Mouse (Mus musculus) adrenal gland, adult (tissue): ENCODE results near the gene Ern2.

Experiments used
- DNase-seq, 2 experiments: peaks; one replicate each; pipeline ENCODE4 v3.0.0; 2022 to 2023; ENCODE audit warnings: low spot score in 1 of 2; ENCODE audit not compliant: inconsistent age in 2 of 2

The Ern2 gene

DNA sequence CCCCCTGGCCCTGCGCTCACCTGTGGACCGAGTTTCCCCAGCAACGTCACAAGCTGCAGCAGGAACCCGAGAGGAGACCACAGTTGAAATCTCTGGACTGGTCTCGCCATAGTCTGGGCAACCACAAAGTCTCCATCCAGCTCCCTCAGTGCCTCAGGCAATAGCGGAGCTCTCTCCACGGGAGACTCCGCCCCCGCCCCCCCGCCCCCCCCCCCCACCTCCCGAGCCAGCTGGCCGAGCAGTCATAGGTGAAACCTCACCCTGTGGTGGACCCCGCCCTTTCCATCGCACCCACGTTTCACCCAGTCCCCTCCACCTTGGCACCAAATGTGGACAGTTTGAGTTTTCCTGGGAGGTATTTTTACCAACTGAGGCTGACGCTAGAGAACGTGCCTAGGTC, at the start of gene Ern2:
Gene Ern2, minus strand, starts transcription at position 165 of the 400 bp plus-strand sequence.
- DNase-seq, result no peak

- DNase-seq, result no peak
Observed at GRCm38 (mm10) chr7:122230866-122231265, 44.9 kb upstream of the Ern2 start.

GRCm38 (mm10) chr7:122229916-122230315, 43.9 kb upstream of the Ern2 start:
- DNase-seq, result no peak

DNA sequence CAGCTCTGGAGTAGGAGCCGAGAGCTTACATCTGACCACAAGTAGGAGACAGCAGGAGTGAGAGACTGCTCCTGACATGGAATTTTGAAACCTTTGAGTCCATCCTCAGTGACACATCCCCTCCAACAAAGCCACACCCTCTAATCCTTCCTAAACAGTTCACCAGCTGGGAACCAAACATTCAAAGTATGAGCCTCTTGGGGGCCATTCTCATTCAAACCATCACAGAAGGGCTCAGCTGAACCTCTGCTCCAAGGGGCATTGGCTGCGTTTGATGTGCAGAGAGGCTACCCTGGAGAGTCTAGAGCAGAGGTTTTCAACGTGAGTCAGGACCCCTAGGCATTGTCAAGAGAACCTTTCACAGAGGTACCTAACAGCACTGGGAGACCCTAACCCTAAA, 43.3 kb upstream of the Ern2 start:
- no peak for DNase-seq

- no peak for DNase-seq
Observed at GRCm38 (mm10) chr7:122226744-122227143, 40.7 kb upstream of the Ern2 start.

DNA sequence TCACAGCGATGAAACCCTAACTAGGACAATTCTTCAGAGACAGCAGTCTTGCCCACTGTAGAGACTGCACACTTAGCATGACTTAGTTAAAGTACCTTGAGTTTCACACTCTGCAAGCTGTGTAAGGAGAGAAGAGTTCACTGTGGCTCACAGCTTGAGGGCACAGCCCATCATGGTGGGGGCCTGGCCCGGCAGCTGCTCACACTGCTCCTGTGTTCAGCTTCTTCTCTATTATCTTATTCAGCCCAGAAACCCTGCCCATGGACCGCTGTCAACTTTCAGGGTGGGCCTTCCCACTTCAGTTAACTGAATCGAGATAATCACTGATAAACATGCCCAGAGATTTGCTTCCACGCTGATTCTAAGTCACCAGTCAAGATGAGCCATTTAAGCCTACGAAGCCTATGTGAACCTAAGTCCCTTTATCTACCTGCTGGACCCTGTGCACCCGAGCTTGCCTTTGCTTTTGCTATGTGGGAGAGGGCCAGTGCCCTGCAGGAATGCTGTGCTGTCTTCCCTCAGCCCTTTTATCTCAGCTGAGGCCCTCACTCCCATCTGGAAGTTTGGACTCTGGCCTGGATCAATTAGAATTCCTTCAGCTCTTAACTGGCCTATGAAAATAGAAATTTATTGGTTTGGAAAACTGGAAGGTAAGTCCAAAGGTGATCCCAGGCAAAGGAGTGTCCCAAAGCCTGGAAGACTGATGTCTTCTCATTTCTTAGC, 40.2 kb upstream of the Ern2 start:
- DNase-seq, result no peak

GRCm38 (mm10) chr7:122219315-122219801, 33.4 kb upstream of the Ern2 start, which contains the start of gene Chp2:
TSS of gene Chp2 (plus strand) at chr7:122219496.
- DNase-seq, result peak; percentile 41 to 70

- DNase-seq, result no peak
Observed at GRCm38 (mm10) chr7:122208276-122209021, 22.4 kb upstream of the Ern2 start.

DNA sequence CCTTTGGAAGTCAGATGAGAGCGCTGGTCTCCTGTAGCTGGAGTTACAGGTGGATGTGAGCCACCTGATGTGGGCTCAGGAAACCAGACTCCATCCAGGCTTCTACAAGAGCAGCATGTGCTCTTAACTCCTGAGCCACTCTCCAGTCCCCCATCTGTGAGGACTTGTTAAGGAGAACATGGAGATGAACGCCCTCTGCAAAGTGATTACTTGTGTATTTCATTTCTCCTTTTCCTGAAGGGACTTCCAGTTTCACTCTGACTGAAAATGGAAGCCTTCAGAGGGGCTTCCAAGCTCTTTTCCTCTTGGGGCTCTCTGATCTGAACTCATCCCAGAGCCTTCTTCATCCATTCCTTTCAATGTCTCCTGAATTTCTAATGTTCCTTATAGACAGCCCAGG, 20.1 kb upstream of the Ern2 start:
- DNase-seq, result no peak

DNA sequence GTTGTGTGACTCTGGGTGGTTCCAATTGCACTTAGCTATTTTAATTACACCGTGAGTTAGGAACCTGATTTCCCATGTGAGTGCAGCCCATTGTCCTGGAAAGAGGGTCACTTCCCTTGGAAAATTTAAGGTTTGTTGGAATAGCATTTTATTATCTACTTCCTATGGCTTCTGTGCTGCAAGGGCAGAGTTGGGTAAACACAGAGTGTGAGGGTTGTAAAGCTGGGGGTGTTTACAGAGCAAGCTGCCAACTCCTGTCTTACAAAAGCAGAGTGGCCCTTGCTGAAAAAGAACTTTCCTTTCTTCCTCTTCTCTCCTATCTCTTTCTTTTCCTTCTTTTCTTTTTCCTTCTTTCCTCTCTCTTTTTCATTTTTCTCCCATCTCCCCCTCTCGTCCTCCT, 17.9 kb upstream of the Ern2 start:
- no peak for DNase-seq

- DNase-seq, result peak in 1 of 2 experiments; percentile 74
Observed at GRCm38 (mm10) chr7:122199296-122199695, 13.3 kb upstream of the Ern2 start.

DNA sequence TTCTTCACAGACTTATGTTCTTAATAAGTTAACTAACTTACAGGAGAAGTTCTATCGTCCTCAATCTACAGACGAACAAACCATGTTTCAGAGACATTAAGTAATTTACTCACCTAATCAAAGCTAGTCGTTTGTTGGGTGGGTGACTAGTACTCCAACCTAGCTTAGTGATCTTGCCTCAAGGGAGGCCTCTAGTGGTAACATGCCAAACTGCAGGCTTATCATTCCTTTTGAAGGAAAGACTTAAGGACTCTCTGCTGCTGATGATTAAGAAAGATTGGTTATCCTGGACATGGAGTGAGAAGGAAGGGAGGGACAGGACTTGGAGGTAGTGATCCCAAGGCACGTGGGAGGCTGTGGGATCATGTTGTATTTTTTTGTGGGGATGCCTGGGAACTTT, 11.3 kb upstream of the Ern2 start:
- DNase-seq, result peak; percentile 18 to 77

GRCm38 (mm10) chr7:122196771-122197170, 10.8 kb upstream of the Ern2 start:
- no peak for DNase-seq

GRCm38 (mm10) chr7:122193919-122194318, 7.9 kb upstream of the Ern2 start:
- no peak for DNase-seq

DNA sequence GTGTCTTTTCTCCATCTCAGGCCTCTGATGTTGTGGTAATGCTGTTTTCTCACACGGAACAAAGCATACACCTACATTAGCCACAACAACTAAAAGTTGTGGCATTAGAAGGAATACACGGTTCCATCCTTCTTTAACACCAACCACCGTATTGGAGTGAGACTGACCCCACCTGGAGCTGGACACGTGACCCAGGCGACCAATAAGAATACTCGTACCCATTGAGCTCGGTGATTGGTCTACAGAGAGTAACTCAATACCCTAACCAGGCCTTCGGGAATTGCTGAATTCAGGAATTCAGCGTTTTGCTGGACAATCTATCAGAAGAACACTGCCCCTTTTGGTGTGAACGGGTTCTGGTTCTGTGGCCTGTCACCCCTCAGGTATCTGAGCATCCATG, 5.1 kb upstream of the Ern2 start:
- DNase-seq, result no peak

- peak; percentile 14 to 67 for DNase-seq
Observed at GRCm38 (mm10) chr7:122189484-122189883, 3.5 kb upstream of the Ern2 start.

DNA sequence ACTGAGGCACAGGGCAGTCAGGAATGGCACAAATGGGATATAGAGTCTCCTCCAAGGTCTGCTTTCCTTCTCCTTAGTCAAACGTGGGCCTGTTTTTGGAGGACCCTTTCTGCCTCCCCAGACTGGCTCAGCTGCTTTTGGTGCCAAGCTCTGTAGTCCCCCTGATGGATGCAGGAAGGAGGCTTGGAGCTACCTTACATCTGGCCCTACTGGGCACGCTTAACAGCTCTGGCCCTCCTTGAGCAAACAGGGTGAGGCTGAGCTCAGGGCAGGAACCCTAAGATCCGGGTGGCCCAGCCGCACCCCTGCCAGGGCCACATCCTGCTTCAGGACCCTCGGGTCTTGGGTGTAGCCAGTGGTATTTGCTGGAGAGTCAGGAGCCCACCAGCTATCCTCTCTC, 1.4 kb downstream of the Ern2 start:
- DNase-seq, result no peak

GRCm38 (mm10) chr7:122180720-122181119, 5.3 kb downstream of the Ern2 start:
- no peak for DNase-seq

DNA sequence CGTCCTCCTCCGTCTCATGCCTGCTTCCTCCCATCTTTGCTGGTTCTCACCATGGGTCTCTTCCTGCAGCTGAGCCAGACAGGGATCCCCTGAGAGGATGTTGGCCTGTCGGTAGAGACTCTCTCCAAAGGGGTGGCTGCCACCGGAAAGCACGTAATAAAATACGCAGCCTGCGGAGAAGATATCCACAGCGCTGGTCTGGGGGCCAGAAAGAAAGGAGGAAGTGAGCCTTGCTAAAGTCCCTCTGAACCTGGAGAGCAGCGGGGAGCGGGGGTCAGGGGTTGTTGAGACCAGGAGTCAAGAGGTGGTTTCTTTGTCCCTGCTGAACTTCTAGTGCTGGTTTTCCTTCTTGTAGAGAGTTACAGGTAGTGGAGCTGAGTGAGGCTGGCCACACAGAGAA, 14.4 kb downstream of the Ern2 start:
- no peak for DNase-seq

DNA sequence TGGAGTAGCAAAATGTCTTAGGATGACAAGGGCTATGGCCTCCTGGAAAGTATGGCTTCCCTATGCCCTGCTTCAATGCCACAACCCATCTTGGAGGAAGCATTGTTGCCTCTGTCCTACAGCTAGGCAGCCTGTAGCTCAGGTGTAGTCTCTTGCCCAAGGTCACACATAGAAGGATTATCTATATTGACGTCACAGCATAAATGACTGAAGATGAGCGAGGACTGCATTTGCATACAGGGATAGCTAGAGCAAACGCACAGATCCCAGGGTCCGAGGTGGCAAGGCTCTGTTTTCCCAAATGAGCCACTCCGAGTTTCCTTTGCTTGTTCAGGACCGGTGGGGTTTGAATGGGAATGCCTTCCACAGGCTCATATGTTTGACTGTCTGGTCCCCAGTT, 15.3 kb downstream of the Ern2 start:
- no peak for DNase-seq

DNA sequence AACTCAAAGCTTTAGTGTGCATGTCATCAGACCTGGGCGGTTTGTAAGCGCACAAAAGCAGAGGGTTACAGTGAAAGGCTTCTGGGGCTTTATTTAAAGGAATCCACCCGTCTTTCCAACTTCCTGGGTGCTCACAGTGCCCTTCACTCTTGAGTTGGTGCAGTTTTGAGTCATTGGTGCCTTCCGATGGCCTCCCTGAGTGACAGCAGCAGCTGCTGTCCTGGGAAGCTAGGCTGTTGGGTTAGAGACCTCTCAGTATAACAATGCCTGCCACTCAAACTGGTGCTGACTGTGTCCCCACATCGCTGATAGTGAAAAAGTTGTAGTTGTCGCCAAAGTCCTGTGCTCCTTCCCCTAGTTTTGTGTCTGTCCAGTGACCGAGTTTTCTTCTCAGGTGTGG, 18.8 kb downstream of the Ern2 start:
- no peak for DNase-seq

DNA sequence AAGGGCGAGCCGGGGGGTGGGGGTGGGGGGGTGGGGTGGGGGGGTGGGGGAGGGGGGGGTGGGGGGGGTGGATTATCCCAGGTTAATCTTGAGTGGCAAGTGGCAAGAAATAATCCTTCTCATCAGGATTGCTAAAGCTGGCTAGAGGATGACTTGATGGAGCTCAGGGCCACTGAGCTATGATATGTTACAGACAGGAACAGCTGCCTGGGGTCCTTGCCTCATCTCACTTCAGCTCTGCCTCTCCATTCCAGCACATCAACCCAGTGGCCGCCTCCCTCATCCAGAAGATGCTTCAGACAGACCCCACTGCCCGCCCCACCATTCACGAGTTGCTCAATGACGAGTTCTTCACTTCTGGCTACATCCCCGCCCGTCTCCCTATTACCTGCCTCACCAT, 22.2 kb downstream of the Ern2 start:
- DNase-seq, result no peak
